Mouse (Mus musculus): Measurements from ENCODE around the gene Olfr3.

GRCm38 (mm10) chr2:36783976-36784375 lies 32.9 kb downstream of the Olfr3 start, which contains the start of gene Olfr348:
- TF ChIP-seq CTCF (IDR thresholded peaks at IDR 0.05; ENCODE audit: low read depth) (no peak), EP300 (IDR thresholded peaks at IDR 0.05; ENCODE audit: low read depth) (no peak)

Data from liver, postnatal 0 days (tissue).